Mouse (Mus musculus) retina, embryonic 14.5 days (tissue): ENCODE results near the gene Laptm5.

Experiments used
- DNase-seq: peaks from one replicate; pipeline ENCODE4 v3.0.0-alpha.2; 2015; ENCODE audit warnings: low spot score

Gene Laptm5

DNA sequence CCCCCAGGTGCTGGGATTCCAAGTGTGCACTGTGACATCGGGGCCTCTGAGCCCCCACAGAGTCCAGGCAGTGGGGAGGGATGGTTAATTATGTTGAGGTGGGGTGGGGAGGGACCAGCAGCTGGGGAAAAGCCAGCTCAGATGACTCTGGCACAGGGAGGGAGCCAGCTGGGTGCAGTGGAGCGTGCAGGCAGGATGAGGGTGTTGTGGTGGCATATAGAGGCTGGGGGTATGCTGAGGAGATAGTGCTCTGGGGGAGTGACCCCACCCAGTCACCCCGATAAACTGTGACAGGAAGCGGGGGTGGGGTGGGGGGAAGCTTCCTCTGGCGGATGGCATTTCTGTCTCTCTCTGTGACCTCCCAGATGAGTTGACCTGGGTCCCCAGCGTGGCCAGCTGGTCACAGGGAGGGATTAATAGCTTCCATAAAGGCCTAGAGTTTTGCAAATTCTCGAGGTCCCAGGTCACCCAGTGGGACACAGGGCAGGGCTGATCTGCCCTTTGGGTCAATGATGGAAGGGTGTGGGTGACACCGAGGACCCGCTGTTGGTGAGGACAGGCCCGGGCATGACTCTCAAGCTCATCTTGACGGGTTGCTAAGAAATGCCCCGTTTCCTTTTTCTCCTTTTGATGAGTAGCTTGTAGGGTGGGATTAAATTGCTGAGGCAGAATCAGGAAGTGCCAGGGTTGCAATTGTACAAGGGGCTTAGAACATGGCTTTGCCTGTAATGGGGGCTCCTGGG is 8.2 kb downstream of the Laptm5 start:
- DNase-seq = peak; percentile 50

DNA sequence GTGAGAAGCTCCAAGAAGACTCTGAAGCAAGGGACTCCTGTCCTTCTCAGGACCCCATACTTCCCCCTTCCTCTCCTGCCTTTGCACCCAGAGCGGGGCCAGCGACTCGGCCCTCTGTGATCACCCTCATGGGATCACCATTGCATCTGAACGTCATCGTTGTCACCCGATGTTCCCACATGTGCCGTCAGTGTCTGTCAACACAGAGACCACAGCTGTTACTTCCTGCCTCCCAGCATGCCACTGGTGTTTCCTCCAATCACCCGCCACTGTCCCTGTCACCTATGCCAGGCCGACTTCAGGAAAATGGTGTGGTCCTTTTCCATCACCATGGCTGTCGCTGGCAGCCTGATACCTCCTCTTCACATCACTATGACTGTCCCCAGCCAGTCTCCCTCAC is 9.1 kb downstream of the Laptm5 start:
- no peak for DNase-seq

DNA sequence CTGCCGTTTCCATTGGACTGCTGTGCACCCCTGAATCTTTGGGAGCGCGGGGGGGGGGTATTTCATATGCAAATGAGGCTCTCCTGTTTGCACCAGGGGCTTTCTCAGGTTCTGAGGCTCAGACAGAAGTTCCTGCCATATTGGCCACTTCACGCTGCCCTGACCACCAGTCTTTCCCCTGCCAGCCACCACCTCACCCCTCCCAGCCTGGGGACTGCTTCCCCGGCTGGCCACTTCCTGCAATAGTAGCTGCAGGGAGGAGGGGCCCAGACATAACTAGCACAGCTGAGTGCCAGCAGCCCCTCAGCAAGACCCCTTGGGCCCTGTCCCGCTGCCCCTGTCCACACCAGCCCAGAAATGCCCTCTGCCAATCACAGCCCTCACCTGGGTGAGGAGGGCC is 13.3 kb downstream of the Laptm5 start:
- DNase-seq = no peak

DNA sequence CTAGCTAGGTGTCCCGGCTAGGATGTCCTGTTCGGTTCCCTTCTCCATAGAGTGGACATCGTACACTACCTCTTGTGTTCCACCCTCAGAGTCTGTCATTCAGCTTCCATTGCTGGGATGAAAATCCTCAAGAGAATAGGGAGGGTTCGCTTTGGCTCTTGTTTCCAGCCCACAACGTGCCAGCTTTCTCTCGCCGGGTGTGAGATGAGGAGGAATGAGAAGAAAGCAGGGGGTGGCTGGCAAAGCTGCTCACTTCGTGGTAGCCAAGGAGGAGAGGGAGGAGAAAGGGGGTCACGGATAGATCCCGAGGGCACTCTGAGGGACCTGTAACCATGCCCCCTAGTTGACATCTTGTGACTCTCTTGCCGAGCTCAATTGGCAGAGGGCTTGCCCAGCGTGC is 14.9 kb downstream of the Laptm5 start:
- DNase-seq = no peak

DNA sequence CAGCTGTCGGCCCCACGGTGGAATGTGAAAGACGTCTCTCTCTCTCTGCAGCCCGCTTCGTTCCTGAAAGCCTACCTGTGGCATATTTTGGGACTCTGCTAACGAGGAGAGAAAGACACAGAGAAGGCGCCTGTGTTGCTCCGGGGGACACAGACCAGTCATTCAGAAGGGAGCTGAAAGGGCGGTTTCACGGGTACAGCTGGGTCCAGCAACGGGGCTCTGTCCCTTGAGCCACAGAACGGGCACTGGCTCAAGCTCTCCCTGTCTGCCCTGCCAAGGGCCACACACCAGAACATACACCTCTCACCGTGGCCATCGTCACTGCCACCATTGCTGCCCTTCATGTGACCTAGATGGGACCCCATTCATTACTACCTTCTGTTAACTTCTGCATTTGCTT is 29.7 kb downstream of the Laptm5 start:
- DNase-seq = no peak

DNA sequence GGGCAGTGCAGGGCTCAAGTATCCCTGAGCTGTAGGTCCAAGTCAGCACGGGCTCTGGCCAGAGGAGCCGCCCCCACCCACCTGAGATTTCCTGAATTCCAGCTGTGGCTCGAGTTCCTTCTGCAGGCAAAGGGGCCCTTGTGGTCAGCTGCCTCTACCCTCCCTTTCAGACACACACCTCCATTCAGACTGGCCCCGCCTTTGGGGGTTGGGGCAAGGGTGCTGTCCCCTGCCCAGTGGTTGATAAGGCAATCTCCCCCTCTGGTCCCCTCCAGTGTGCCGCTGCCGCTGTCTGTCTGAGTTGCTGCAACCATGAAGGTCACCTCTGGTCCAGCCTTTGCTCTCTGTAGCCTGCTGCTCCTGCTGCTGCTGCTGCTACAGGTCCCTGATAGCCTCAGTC is 31.2 kb downstream of the Laptm5 start, which contains the start of gene Matn1:
TSS of gene Matn1 (plus strand) at position 274 of the 400 bp plus-strand sequence.
- no peak for DNase-seq

DNA sequence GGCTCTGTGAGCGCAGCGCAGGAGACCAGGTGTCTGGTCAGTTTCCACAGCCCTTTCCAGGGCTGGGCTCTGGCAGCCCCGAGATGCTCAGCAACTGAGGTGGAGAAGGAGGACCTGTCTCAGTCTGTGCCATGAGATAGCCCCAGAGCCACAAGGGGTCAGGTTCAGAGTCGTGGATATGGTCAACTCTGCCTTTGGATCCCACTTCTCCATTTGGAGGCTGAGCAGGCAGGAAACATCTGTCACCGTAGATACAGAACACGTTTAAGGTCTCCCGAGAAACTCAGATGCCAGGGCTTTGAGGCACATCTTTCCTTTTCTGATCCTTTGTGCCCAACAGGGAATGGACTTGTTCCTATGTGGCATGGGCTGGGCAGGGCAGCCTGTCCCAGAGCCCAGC is 31.9 kb downstream of the Laptm5 start:
- DNase-seq = no peak

DNA sequence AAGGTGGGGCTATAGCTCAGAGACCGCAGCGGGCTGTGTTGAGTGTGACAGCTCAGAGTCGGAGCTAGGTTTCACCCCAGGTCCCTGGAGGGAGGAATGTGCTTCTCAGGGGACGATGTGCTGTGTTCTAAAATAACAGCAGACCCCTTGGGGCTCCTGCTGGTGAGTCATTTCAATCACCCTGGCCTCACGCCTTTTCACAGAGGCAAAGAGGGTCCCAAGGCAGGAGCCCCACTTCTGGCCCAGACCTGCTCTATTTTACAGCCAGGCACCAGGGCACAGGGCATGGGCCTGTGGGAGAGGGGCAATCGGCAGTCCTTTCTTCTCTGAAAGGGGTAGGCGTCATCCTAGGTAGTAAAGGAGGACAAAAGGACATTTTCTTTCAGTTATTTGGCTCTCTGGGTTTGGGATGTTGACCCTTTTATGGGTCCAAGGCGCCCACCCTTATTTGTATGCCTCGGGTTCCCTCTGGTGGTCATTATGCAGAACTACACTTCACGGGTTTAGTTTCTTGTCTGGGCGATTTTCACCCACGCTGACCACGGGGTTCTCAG is 34.2 kb downstream of the Laptm5 start:
- DNase-seq = peak; percentile 87

DNA sequence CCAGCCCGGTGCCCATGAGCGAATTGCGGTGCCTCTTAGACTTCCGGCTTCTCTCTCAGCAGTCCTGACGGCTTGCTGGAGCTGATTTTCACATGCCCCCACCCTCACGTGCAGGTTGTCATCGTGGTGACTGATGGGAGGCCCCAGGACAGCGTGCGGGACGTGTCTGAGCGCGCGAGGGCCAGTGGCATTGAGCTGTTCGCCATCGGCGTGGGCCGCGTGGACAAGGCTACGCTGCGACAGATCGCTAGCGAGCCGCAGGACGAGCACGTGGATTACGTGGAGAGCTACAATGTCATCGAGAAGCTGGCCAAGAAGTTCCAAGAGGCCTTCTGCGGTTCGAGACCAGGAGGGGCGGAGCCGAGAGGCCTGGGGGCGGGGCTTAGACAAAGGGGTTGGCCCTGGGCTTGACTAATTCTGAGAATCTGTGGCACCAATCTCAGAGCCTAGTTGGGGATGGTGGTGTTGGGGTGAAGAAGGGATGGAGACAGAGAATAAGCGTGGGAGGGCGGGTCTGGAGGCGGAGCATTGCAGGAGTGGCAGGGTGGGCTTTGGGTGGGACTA is 37.0 kb downstream of the Laptm5 start:
- DNase-seq = no peak

DNA sequence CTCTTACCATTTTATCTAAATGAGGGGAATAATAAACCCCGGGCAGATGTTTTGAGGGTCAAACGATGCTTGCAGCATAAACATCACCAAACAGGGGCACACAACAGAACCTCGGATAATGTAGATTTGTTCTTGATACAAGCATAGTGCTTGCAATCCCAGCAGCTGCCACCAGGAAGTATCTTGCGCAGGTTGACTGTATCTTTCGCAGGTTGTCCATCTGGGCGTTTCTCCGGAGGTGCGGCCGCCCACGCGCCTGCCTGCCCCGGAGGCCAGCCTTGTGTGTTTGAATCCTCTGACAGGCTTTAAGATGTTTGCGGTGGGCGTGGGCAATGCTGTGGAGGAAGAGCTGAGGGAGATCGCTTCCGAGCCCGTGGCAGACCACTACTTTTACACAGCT is 39.6 kb downstream of the Laptm5 start:
- DNase-seq = peak; percentile 68

DNA sequence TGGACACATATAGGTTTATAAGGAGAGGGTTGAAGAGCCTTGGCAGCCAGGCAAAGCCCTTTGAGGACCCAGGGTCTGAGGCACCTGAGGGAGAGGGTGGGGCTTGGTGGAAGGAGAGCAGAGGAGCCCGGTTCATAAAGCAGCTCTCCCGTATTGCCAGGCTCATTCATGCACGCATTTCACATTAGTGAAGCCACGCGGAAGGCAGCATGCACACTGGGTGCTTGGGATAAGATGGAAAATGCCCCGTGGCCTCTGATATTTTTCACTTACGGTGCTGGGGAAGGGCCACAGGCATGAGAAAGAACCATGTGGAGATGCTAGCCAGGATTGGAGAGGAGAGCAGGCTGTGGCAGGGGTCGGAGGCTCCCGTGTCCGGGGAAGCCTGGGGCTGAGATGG is 44.2 kb downstream of the Laptm5 start:
- peak; percentile 54 for DNase-seq

DNA sequence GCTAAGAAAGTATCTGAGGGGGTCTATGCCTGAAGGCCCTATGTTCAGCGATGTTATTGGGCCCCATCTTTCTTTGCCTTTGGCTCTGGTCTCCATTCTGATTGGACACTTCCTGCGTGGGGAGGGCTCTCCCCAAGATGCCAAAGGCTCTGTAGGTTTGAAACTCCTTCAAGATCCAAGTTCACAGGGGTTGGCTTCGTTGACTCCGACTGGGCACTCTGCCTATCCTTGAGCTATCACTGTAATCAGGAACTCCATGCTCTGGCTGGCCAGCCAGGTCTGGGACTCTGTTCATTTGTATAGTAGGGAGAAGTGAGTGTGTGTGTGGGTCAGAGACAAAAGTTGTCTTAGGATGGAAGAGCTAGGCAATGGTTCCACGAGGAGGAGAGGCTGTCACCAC is 45.9 kb downstream of the Laptm5 start:
- DNase-seq = no peak

DNA sequence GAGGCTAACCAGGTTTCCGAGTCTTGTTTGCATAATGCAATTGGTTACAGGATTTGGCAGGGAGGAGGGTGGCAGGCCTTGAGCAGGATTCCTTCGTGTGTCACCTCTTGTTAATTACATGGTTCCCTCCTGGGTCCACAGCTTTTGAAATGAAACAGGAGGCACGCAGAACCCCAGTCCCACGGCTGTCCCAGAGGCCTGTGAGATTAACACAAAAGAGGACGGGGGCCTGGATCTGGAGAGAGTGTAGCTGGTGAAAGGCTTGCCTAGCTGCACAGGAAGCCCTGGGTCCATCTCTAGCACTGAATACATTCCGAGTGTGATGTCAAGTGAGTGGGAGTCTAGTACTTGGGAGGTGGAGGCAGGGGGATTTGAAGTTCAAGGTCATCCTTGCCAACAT is 46.8 kb downstream of the Laptm5 start:
- no peak for DNase-seq

DNA sequence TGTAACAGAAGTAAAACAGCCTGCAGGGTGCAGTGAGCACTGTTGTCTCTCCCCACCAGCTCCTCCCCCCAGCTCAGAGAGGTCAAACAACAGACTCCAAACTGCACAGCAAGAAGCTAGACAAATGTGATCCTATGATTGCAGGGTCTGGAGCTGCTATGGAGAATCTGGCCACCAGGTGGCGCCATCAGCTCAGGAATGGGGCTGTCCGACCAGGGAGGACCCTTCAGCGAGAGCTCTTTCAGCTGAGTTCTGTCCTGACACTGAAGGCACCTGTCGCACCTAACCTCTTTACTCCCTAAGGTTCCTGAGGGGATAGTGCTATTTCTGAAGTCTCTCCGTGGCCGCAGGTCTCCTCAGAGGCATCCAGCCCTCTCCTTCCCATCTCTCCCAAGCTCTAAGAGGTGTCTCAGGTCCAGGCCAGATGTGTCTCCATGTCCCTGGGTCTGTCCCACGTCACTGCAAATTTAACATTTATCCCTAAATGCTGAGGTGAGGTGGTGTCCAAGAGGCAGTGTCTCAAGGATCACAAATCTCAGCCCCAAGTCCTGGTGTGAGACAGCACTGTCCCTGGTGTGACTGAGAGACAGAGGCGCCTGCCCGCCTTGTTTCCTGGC is 47.3 kb downstream of the Laptm5 start:
- peak; percentile 94 for DNase-seq

DNA sequence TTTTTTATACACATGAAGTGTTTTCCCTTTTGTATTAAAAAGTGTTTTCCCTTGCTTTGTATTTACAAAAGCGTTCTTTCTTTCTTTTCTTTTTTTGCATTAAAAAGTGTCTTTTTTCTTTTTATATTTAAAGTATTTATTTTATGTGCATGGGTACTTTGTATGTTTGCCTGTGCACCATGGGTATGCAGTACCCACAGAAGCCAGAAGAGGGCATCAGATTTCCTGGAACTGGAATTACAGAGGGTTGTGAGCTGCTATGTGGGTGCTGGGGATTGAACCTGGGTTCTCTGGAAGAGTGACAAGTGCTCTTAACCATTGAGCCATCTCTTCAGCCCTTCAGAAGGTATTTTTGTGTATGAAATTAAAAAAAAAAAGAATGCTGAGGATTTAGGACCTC is 58.4 kb downstream of the Laptm5 start:
- DNase-seq = no peak

DNA sequence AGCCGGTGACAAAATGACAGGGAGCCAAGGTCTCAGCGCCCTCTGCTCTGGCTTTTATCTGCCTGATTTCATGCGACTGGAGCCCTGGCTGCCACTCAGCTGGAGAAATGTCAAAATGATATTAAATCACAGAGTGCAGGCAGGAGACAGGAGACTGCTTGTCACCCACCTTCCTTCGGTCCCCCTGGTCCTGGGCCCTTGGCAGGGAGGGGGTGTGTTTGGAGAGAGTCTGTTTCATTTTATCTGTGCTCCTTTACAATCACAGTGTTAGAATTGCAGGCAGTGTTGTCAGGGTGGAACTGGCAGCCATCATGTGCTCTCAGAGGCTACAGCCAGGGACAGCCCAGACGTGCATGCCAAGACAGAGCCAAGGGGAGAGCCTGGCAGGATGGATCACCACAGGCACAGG is 59.5 kb downstream of the Laptm5 start:
- no peak for DNase-seq

DNA sequence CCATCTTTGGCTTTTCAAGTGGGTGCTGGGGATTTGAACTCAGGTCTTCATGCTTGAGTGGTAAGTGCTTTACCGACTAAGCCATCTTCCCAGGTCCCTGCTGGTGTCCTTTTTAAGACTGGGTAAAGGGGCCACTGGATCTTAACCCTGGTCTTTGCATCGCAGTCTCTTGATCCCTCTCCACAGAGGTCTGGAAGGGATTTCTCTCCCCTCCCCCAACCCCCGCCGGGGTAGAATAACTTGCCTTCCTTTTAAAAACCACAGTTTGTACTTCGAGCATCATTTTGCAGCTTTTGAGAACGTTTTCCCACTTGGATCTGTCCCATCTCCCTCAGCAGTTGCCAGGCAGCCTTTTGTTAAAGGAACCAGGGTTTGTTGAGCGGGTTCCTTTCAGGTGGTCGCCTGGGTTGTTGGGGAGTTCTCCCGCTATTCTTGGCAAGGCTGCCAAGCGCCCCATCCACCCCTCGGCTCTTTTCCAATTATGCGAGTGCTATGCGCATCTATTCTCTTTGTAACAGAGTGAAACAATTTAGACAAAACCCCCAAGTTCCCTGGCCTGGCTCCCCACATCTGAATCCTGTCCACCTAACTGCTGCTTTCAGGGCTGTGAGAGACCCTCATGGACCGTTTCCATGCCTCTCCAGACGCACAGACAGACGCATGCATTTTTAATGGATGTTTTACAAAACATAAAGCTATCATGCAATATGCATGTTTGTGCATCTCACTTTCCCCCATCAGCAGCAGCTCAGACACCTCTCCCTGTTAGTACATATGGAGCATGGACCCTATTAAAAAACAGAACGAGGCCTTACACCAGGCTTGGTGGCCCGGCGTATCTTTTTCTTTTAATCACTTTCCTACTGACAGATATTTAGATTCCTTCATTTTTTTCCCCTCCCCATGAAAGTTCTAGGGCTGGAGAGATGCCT is 60.7 kb downstream of the Laptm5 start:
- no peak for DNase-seq

DNA sequence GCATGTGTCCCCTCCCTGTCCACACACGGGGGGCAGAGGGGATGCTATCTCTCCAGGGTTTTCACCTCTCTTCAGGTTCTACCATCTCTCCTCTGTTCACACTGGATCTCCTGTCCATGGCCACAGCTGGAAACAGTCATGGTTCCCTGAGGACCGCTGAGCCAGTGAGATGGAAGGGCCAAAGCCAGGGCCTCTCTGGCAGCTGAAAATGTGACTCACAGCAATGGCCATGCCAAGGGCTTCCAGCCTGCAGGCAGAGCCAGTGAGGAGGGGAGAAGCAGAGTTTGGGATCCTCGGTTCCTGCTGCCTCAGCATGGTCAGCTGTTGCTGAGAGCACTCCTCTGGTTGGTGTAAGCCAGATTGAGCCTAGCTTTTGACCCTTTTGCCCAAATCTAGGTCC is 66.1 kb downstream of the Laptm5 start:
- no peak for DNase-seq

DNA sequence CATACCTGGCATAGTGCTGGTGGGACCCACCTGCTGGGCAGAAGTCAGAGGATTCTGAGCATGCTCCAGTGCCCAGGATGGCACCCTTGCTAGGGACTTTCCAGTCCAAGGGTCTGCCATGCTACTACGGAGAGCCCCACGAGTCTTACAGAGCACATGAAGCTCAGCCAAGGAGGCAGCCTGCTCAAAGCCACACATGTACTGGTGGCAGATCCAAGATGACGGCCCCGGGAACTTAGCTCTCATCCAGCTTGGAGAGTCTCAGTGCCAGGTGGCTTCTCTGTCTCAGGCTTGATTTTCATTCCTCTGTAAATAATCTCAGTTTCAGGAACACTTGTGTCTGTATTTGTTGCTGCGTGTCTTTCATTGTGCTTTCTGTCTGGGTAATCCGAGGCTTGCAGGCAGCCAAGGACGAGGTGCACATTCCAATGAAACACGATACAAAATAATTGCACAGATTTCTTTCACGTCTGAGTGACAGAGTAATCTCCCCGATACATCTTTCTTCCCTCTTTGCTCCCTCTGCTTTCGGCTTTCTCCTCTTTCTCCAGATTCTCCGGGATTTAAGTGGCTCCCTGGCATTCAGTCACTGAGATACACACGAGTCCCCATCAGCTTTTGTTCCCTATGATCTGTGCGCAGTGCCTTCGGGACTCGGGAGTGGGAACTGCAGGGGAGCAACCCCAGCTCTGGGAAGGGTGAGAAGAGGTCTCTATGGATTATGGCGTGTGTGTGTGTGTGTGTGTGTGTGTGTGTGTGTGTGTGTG is 71.7 kb downstream of the Laptm5 start:
- no peak for DNase-seq
